Mouse (Mus musculus) heart, embryonic 16.5 days (tissue): ENCODE data around the gene Scaf4. TPM values are rescaled to one million over a fixed set of nuclear protein-coding genes. Genes with fewer than 3 reads are reported as not detected.

Source experiments
- ATAC-seq: fragments of 200-750 bp; cut with Nextera tagmentation; replicated peaks from 2 replicates; pipeline ENCODE4 v1.8.0; 2017; ENCODE audit warnings: moderate number of reproducible peaks; ENCODE audit not compliant: insufficient read depth, low FRiP score; ENCODE audit errors: extremely low read depth
- H3K27ac ChIP-seq: fragments of 300-500 bp; sonication (generic); 2 replicates; pipeline ENCODE4 v1.5.1; 2014; ENCODE audit warnings: mild to moderate bottlenecking, low read length, control low read depth, moderate library complexity
- H3K27me3 ChIP-seq: fragments of 300-500 bp; sonication (generic); 2 replicates; pipeline ENCODE4 v1.6.1; 2014; ENCODE audit warnings: low read length, mixed read lengths; ENCODE audit not compliant: control insufficient read depth, insufficient read depth
- H3K36me3 ChIP-seq: fragments of 300-500 bp; sonication (generic); 2 replicates; pipeline ENCODE4 v1.6.1; 2014; ENCODE audit not compliant: control insufficient read depth, insufficient read depth
- H3K4me1 ChIP-seq: fragments of 300-500 bp; sonication (generic); 2 replicates; pipeline ENCODE4 v1.6.1; 2014; ENCODE audit warnings: low read length, mixed read lengths; ENCODE audit not compliant: control insufficient read depth, insufficient read depth
- H3K4me2 ChIP-seq: fragments of 300-500 bp; sonication (generic); 2 replicates; pipeline ENCODE4 v1.6.1; 2014; ENCODE audit warnings: low read depth, mild to moderate bottlenecking, control low read depth, low read length
- H3K4me3 ChIP-seq: fragments of 300-500 bp; sonication (generic); 2 replicates; pipeline ENCODE4 v1.5.1; 2014; ENCODE audit warnings: mild to moderate bottlenecking, control low read depth, low read length
- H3K9ac ChIP-seq: fragments of 300-500 bp; sonication (generic); 2 replicates; pipeline ENCODE4 v1.6.1; 2014; ENCODE audit warnings: low read length, control low read depth
- H3K9me3 ChIP-seq: fragments of 300-500 bp; sonication (generic); replicated peaks from 2 replicates; pipeline ENCODE4 v1.6.1; 2016; ENCODE audit warnings: low read length; ENCODE audit not compliant: control insufficient read depth
- WGBS: fragments of 180-500 bp; shearing (Covaris S2); extraction: QIAGEN DNeasy Blood & Tissue Kit; methylation state at CpG from one replicate; pipeline ENCODE4 v1.1.7; 2014; 5-methylcytosine and 5-hydroxymethylcytosine counted together
- polyA plus RNA-seq: library from polyadenylated mRNA; unstranded; fragments of >200 nt; fragmentation: Nextera tagmentation; extraction: Ambion mirVana; gene quantifications from 2 replicates; pipeline ENCODE4 v1.2.1, GENCODE M21; 2015

Gene Scaf4
- polyA plus RNA-seq, 1 experiment from 2014 or later, result 17.0 TPM

DNA sequence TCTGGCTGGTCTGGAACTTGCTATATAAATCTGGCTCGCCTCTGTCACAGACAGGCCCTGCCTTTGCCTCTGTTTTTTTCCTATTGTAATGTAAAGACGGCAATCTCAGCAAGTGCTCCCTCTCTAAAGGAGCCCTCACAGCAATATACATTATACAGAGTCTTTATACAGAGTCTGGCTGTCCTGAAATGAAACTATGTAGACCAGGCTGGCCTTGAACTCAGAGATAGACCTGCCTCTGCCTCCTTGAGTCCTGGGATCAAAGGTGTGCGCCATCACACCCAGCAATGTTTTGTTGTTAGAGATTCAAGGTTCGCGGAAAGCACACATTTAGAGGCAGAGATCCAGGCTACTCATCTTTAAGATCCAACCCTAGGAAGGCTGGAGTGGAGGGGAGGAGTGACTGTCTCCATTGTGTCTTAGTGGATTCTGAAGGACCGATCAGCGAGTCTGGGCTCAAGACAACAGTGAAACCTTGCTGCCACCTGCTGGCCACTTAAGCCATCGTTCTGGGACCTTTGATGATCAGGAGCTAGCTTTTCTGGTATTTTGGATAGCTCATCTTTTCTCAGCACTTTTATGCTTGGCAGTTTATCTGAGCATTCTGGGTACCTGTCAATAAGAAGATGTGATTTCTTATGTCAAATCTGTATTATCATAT lies 98.2 kb downstream of the Scaf4 start:
- Histone ChIP-seq H3K4me3 (no peak overlapping the region), H3K27me3 (no peaks in the 10 kb centered on the region), H3K9me3 (no peaks in the 10 kb centered on the region), H3K4me2 (no peak overlapping the region), H3K36me3 (no peaks in the 10 kb centered on the region), H3K27ac (no peak overlapping the region), H3K4me1 (0 out of 2 replicates have a peak, but pooled peaks cover 2% of the 10 kb centered on the region), H3K9ac (no peak overlapping the region)
- 45% methylated on average over 8 of the region's 8 CpGs for WGBS
- no peak for ATAC-seq

GRCm38 (mm10) chr16:90184135-90184534 lies 100.2 kb downstream of the Scaf4 start:
- 85% methylated on average over 6 of the region's 6 CpGs for WGBS
- no peaks in the 10 kb centered on the region for H3K9me3 ChIP-seq
- ATAC-seq, result no peak
- H3K36me3 ChIP-seq, result no peaks in the 10 kb centered on the region
- H3K4me2 ChIP-seq, result no peak overlapping the region
- no peak overlapping the region for H3K4me3 ChIP-seq
- H3K9ac ChIP-seq, result no peak overlapping the region
- H3K4me1 ChIP-seq, result 0 out of 2 replicates have a peak, but pooled peaks cover 2% of the 10 kb centered on the region
- H3K27me3 ChIP-seq, result no peaks in the 10 kb centered on the region
- no peak overlapping the region for H3K27ac ChIP-seq

GRCm38 (mm10) chr16:90181673-90182072 lies 102.6 kb downstream of the Scaf4 start:
- no peak for ATAC-seq
- Histone ChIP-seq H3K27me3 (no peaks in the 10 kb centered on the region), H3K36me3 (no peaks in the 10 kb centered on the region), H3K4me3 (no peak overlapping the region), H3K9me3 (no peaks in the 10 kb centered on the region), H3K9ac (no peak overlapping the region), H3K4me1 (peaks cover 3% of the 10 kb centered on the region), H3K27ac (no peak overlapping the region), H3K4me2 (no peak overlapping the region)
- 79% methylated on average over 8 of the region's 8 CpGs for WGBS

DNA sequence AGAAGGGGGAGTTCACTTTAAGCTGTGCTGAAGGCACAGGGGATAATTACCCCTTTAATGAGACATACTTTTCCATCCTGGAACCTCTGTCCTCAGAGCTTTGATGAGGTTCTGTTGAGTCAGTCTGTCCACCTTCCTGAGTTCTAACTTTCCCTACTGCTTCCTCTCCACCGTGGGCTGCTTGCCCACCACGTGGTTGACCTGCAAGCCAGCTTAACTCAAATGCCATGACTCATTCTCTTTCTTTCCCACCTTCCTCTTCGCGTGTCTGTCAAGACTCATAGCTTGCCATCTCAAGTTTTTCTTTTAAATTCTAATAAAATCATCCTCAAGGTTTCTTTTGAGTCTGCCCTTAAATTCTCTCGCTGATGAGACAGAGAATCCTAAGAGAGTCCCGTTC lies 103.3 kb downstream of the Scaf4 start:
- Histone ChIP-seq H3K27ac (no peak overlapping the region), H3K9ac (no peak overlapping the region), H3K36me3 (no peaks in the 10 kb centered on the region), H3K9me3 (no peaks in the 10 kb centered on the region), H3K4me1 (peaks cover 5% of the 10 kb centered on the region), H3K27me3 (no peaks in the 10 kb centered on the region), H3K4me3 (no peak overlapping the region), H3K4me2 (no peak overlapping the region)
- WGBS, result 72% methylated on average over 6 of the region's 6 CpGs
- no peak for ATAC-seq

GRCm38 (mm10) chr16:90179892-90180291 lies 104.4 kb downstream of the Scaf4 start:
- no peak for ATAC-seq
- Histone ChIP-seq H3K27ac (no peak overlapping the region), H3K4me2 (no peak overlapping the region), H3K4me1 (peaks cover 5% of the 10 kb centered on the region), H3K36me3 (no peaks in the 10 kb centered on the region), H3K9me3 (no peaks in the 10 kb centered on the region), H3K27me3 (no peaks in the 10 kb centered on the region), H3K4me3 (no peak overlapping the region), H3K9ac (no peak overlapping the region)
- 72% methylated on average over 5 of the region's 5 CpGs for WGBS

- H3K27me3 ChIP-seq, result no peaks in the 10 kb centered on the region
- H3K4me2 ChIP-seq, result no peak overlapping the region
- H3K36me3 ChIP-seq, result no peaks in the 10 kb centered on the region
- H3K27ac ChIP-seq, result no peak overlapping the region
- peaks cover 5% of the 10 kb centered on the region for H3K4me1 ChIP-seq
- H3K9me3 ChIP-seq, result no peaks in the 10 kb centered on the region
- no peak for ATAC-seq
- H3K9ac ChIP-seq, result no peak overlapping the region
- no peak overlapping the region for H3K4me3 ChIP-seq
- whole genome bisulfite sequencing, result 87% methylated on average over 3 of the region's 3 CpGs
Observed at GRCm38 (mm10) chr16:90178404-90178803, 105.9 kb downstream of the Scaf4 start.

GRCm38 (mm10) chr16:90177425-90177824 lies 106.9 kb downstream of the Scaf4 start:
- no peak overlapping the region for H3K27ac ChIP-seq
- H3K4me3 ChIP-seq, result no peak overlapping the region
- H3K4me1 ChIP-seq, result peaks cover 5% of the 10 kb centered on the region
- ATAC-seq, result no peak
- 69% methylated on average over 8 of the region's 8 CpGs for WGBS
- no peaks in the 10 kb centered on the region for H3K36me3 ChIP-seq
- H3K4me2 ChIP-seq, result no peak overlapping the region
- H3K9me3 ChIP-seq, result no peaks in the 10 kb centered on the region
- H3K9ac ChIP-seq, result no peak overlapping the region
- no peaks in the 10 kb centered on the region for H3K27me3 ChIP-seq

- H3K4me1 ChIP-seq, result peaks cover 5% of the 10 kb centered on the region
- no peaks in the 10 kb centered on the region for H3K27me3 ChIP-seq
- no peak overlapping the region for H3K4me3 ChIP-seq
- H3K9me3 ChIP-seq, result no peaks in the 10 kb centered on the region
- H3K36me3 ChIP-seq, result no peaks in the 10 kb centered on the region
- no peak overlapping the region for H3K27ac ChIP-seq
- 34% methylated on average over 10 of the region's 10 CpGs for WGBS
- H3K9ac ChIP-seq, result no peak overlapping the region
- peak; percentile 46; the same call in 1 of the 2 replicates for ATAC-seq
- H3K4me2 ChIP-seq, result no peak overlapping the region
Observed at GRCm38 (mm10) chr16:90176472-90176871, 107.8 kb downstream of the Scaf4 start.
